Mouse (Mus musculus) midbrain, embryonic 11.5 days (tissue): ENCODE measurements at regions not wholly inside any gene's neighbourhood (a gene's known extent, or its start where the extent isn't known, plus 50 kb on each side); places are given as distances from the start of the nearest gene placed in this dataset.

ENCODE experiments used
- ATAC-seq: fragments of 200-750 bp; cut with Nextera tagmentation; 2 replicates; pipeline ENCODE4 v1.8.0; 2017; ENCODE audit warnings: moderate TSS enrichment, moderate library complexity; ENCODE audit not compliant: low FRiP score
- DNase-seq: peaks from one replicate; pipeline ENCODE4 v3.0.0; 2015; ENCODE audit warnings: low spot score; ENCODE audit errors: missing footprints
- H3K27ac ChIP-seq: fragments of 300-500 bp; sonication (generic); 2 replicates; pipeline ENCODE4 v1.5.1; 2014; ENCODE audit warnings: low read depth, low read length
- H3K27me3 ChIP-seq: fragments of 300-500 bp; sonication (generic); 2 replicates; pipeline ENCODE4 v1.6.1; 2014; ENCODE audit warnings: mild to moderate bottlenecking, low read length, moderate library complexity, mixed read lengths; ENCODE audit not compliant: control insufficient read depth, insufficient read depth
- H3K36me3 ChIP-seq: fragments of 300-500 bp; sonication (generic); 2 replicates; pipeline ENCODE4 v1.6.1; 2014; ENCODE audit warnings: mild to moderate bottlenecking, low read length, moderate library complexity, mixed read lengths; ENCODE audit not compliant: control insufficient read depth, insufficient read depth
- H3K4me1 ChIP-seq: fragments of 300-500 bp; sonication (generic); 2 replicates; pipeline ENCODE4 v1.6.1; 2014; ENCODE audit warnings: low read length; ENCODE audit not compliant: control insufficient read depth, insufficient read depth
- H3K4me2 ChIP-seq: fragments of 300-500 bp; sonication (generic); 2 replicates; pipeline ENCODE4 v1.6.1; 2014; ENCODE audit warnings: mild to moderate bottlenecking, moderate library complexity
- H3K4me3 ChIP-seq: fragments of 300-500 bp; sonication (generic); 2 replicates; pipeline ENCODE4 v1.5.1; 2014; ENCODE audit warnings: low read depth, low read length
- H3K9ac ChIP-seq: fragments of 300-500 bp; sonication (generic); 2 replicates; pipeline ENCODE4 v1.6.1; 2014; ENCODE audit warnings: low read length
- H3K9me3 ChIP-seq: fragments of 300-500 bp; sonication (generic); 2 replicates; pipeline ENCODE4 v1.6.1; 2016; ENCODE audit warnings: low read length; ENCODE audit not compliant: control insufficient read depth
- WGBS: fragments of 180-500 bp; shearing (Covaris S2); extraction: QIAGEN DNeasy Blood & Tissue Kit; methylation state at CpG from one replicate; pipeline ENCODE4 v1.1.7; 2014; 5-methylcytosine and 5-hydroxymethylcytosine counted together

DNA sequence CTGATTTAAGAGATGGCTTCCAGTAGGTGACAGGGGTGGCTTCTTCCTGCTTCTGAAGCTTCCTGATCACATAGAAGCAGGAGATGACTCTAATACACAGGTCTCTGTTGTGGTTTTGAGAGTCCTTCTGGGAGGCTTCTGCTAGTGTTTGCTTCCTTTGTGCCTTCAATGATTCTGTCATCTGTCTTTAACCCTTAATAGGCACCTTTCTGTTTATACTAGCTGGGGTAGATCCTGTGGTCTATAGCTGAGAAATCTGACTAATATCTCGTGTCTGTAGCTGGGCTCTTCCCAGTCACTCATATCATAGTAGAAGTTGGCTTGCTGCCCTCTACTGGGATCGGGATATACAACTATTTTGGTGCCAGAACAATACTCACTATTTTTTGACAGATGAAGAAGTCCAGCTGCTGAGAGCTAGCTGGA lies 50.2 kb upstream of the Zfand6 start:
- no peak overlapping the region for H3K4me3 ChIP-seq
- H3K27ac ChIP-seq, result no peak overlapping the region
- H3K4me1 ChIP-seq, result no peaks in the 10 kb centered on the region
- no peak overlapping the region for H3K4me2 ChIP-seq
- no peaks in the 10 kb centered on the region for H3K36me3 ChIP-seq
- ATAC-seq, result no peak
- no peaks in the 10 kb centered on the region for H3K27me3 ChIP-seq
- no peak overlapping the region for H3K9ac ChIP-seq
- 45% methylated on average over 2 of the region's 2 CpGs for WGBS
- H3K9me3 ChIP-seq, result no peaks in the 10 kb centered on the region
- no peak for DNase-seq
